Mouse (Mus musculus): ENCODE measurements around the gene Pde5a.

DNA sequence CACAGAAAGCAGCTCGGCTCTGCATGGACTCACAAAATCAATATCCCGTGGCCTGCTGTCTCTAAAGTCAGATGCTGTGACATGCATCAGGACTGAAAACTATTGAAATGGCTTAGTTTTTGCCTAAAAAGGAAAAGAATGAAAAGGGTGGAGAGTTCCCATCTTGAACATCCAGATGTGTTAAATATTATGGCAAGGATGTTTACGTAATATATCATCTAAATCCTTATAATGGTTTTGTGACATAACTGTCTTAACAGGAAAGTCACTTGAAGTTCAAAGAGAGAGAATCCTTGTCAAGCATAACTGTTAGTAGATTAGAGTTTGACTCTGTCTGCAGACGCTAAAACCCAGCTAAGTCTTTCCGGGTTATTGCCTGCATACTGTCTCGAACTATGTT, 20.3 kb upstream of the Pde5a start:
- TF ChIP-seq CTCF (conservative IDR thresholded peaks at IDR 0.05; ENCODE audit: insufficient read depth, insufficient read length, low read depth, low read length) (no peak), POLR2A (IDR thresholded peaks at IDR 0.05; ENCODE audit: low read depth, low read length) (no peak)
